Mouse (Mus musculus): ENCODE measurements around the gene Pola2. TPM values are rescaled to one million over a fixed set of nuclear protein-coding genes. Genes with fewer than 3 reads are reported as not detected.
A peak's percentile ranks its signal among the peaks of the same experiment; 100 is the strongest.

Gene Pola2
- total RNA-seq, 1 experiment from 2014 or later, result 29.6 TPM

GRCm38 (mm10) chr19:5965280-5965679 lies 1.3 kb upstream of the Pola2 start:
- DNase-seq, result peak; percentile 76

GRCm38 (mm10) chr19:5964804-5965203 lies 802 bp upstream of the Pola2 start:
- no peak for DNase-seq

GRCm38 (mm10) chr19:5962651-5963050 lies 1.4 kb downstream of the Pola2 start:
- DNase-seq, result no peak

GRCm38 (mm10) chr19:5957371-5957770 lies 6.6 kb downstream of the Pola2 start:
- no peak for DNase-seq

GRCm38 (mm10) chr19:5956685-5957084 lies 7.3 kb downstream of the Pola2 start:
- DNase-seq, result peak; percentile 79

GRCm38 (mm10) chr19:5955704-5956670 lies 8.0 kb downstream of the Pola2 start:
- DNase-seq, result no peak

- DNase-seq, result no peak
Observed at GRCm38 (mm10) chr19:5954936-5955335, 9.1 kb downstream of the Pola2 start.

- DNase-seq, result peak; percentile 65
Observed at GRCm38 (mm10) chr19:5954031-5954710, 9.8 kb downstream of the Pola2 start.

GRCm38 (mm10) chr19:5953201-5953770 lies 10.7 kb downstream of the Pola2 start:
- DNase-seq, result no peak

GRCm38 (mm10) chr19:5952071-5952691 lies 11.8 kb downstream of the Pola2 start:
- peak; percentile 42 for DNase-seq

- DNase-seq, result no peak
Observed at GRCm38 (mm10) chr19:5951631-5952030, 12.4 kb downstream of the Pola2 start.

GRCm38 (mm10) chr19:5950218-5950617 lies 13.8 kb downstream of the Pola2 start:
- no peak for DNase-seq

GRCm38 (mm10) chr19:5945891-5946290 lies 18.1 kb downstream of the Pola2 start:
- no peak for DNase-seq

GRCm38 (mm10) chr19:5945027-5945426 lies 19.0 kb downstream of the Pola2 start:
- DNase-seq, result no peak

- DNase-seq, result no peak
Observed at GRCm38 (mm10) chr19:5944145-5944544, 19.9 kb downstream of the Pola2 start.

GRCm38 (mm10) chr19:5943404-5943803 lies 20.6 kb downstream of the Pola2 start:
- DNase-seq, result no peak

- no peak for DNase-seq
Observed at GRCm38 (mm10) chr19:5942581-5942980, 21.4 kb downstream of the Pola2 start.

GRCm38 (mm10) chr19:5940656-5941055 lies 23.3 kb downstream of the Pola2 start:
- DNase-seq, result peak; percentile 62

- peak; percentile 78 for DNase-seq
Observed at GRCm38 (mm10) chr19:5940173-5940572, 23.8 kb downstream of the Pola2 start.

GRCm38 (mm10) chr19:5939715-5940114 lies 24.3 kb downstream of the Pola2 start:
- DNase-seq, result no peak

- no peak for DNase-seq
Observed at GRCm38 (mm10) chr19:5938516-5938915, 25.5 kb downstream of the Pola2 start.

- DNase-seq, result no peak
Observed at GRCm38 (mm10) chr19:5937836-5938406, 26.1 kb downstream of the Pola2 start.
